In genomic region chr1:118968661-118969179, GRCm38 (mm10) we compare ENCODE assay signal across 20 mouse cellular contexts.
DNase-seq lines count a peak whose midpoint lies in the region; ATAC-seq lines count a peak whose summit lies in the region.
"Had no signal": no experiment of that assay in that cellular context is flagged by ENCODE, and none has a peak within 500 bp of the region (broad histone marks: within the 10 kb centered on the region; RNA-seq: fewer than 3 reads in every experiment).

No protein-coding gene starts in this region.

- no peak overlapping the region for H3K4me2 ChIP-seq in forebrain, embryonic 11.5 days (ENCODE audit: low read depth, low read length, severe bottlenecking)
- no peak overlapping the region for H3K4me2 ChIP-seq in forebrain, embryonic 13.5 days
- H3K4me2 ChIP-seq in midbrain, embryonic 16.5 days (ENCODE audit: low read length) = no peak overlapping the region
- no peak overlapping the region for H3K4me2 ChIP-seq in intestine, embryonic 16.5 days (ENCODE audit: low read depth, low read length)
- H3K4me2 ChIP-seq: embryonic facial prominence, embryonic 15.5 days; heart, embryonic 15.5 days; hindbrain, embryonic 15.5 days had no signal

- no peaks in the 10 kb centered on the region for H3K4me1 ChIP-seq in forebrain, embryonic 11.5 days (replicated peaks; ENCODE audit: control insufficient read depth, insufficient read depth, low read length)
- no peaks in the 10 kb centered on the region for H3K4me1 ChIP-seq in forebrain, embryonic 13.5 days
- H3K4me1 ChIP-seq in megakaryocyte, embryonic 14.5 days = no peaks in the 10 kb centered on the region
- H3K4me1 ChIP-seq in midbrain, embryonic 16.5 days (ENCODE audit: control insufficient read depth, insufficient read depth, low read length) = no peaks in the 10 kb centered on the region
- 0 out of 2 replicates have a peak, but pooled peaks cover 2% of the 10 kb centered on the region for H3K4me1 ChIP-seq in intestine, embryonic 16.5 days (ENCODE audit: control insufficient read depth, insufficient read depth, low read length)
- H3K4me1 ChIP-seq: heart, embryonic 15.5 days; hindbrain, embryonic 15.5 days had no signal

- WGBS in forebrain, embryonic 11.5 days = 75% methylated on average over 5 of the region's 5 CpGs
- 62% methylated on average over 4 of the region's 5 CpGs for WGBS in forebrain, embryonic 13.5 days
- 75% methylated on average over 5 of the region's 5 CpGs for WGBS in midbrain, embryonic 16.5 days
- 69% methylated on average over 5 of the region's 5 CpGs for WGBS in intestine, embryonic 16.5 days

- H3K9ac ChIP-seq in forebrain, embryonic 11.5 days (ENCODE audit: low read length) = no peak overlapping the region
- no peak overlapping the region for H3K9ac ChIP-seq in forebrain, embryonic 13.5 days
- H3K9ac ChIP-seq in midbrain, embryonic 16.5 days (ENCODE audit: low read depth, low read length) = no peak overlapping the region
- H3K9ac ChIP-seq in intestine, embryonic 16.5 days (ENCODE audit: low read depth, low read length) = no peak overlapping the region
- H3K9ac ChIP-seq: embryonic facial prominence, embryonic 15.5 days; heart, embryonic 15.5 days; hindbrain, embryonic 15.5 days had no signal

- ATAC-seq in forebrain, embryonic 11.5 days (replicated peaks; ENCODE audit: low FRiP score) = 0 out of 2 replicates have a peak, but pooled peaks have one; percentile 47
- no peak for ATAC-seq in forebrain, embryonic 13.5 days
- no peak for ATAC-seq in megakaryocyte, adult 5-6 weeks (ENCODE audit: poor library complexity, severe bottlenecking)
- peak; percentile 84 for ATAC-seq in granulocyte monocyte progenitor cell, adult 5-6 weeks (replicated peaks; ENCODE audit: poor library complexity, severe bottlenecking)
- 0 out of 2 replicates have a peak, but pooled peaks have one; percentile 52 for ATAC-seq in midbrain, embryonic 16.5 days
- ATAC-seq in intestine, embryonic 16.5 days = no peak
- ATAC-seq: forebrain, embryonic 14.5 days had no signal

- H3K9me3 ChIP-seq in forebrain, embryonic 11.5 days (ENCODE audit: control insufficient read depth, low read length) = no peaks in the 10 kb centered on the region
- no peaks in the 10 kb centered on the region for H3K9me3 ChIP-seq in forebrain, embryonic 13.5 days (replicated peaks)
- peaks cover 54% of the 10 kb centered on the region for H3K9me3 ChIP-seq in megakaryocyte, embryonic 14.5 days
- no peaks in the 10 kb centered on the region for H3K9me3 ChIP-seq in midbrain, embryonic 16.5 days (replicated peaks; ENCODE audit: control insufficient read depth, low read length, poor library complexity, severe bottlenecking)
- peaks cover 3% of the 10 kb centered on the region; the same call in 1 of the 2 replicates for H3K9me3 ChIP-seq in intestine, embryonic 16.5 days (ENCODE audit: control insufficient read depth, low read length)
- H3K9me3 ChIP-seq: embryonic facial prominence, embryonic 15.5 days; heart, embryonic 15.5 days; hindbrain, embryonic 15.5 days had no signal

- no peak for DNase-seq in forebrain, embryonic 11.5 days (ENCODE audit: low spot score)
- DNase-seq: adrenal gland, postnatal 14 days; cerebellum, adult 2 months; heart, adult 11 months; layer of hippocampus, adult 9-11 months; lung, adult 18-20 months; lung, postnatal 4 days; right cerebral cortex, postnatal 25 days; thymus, postnatal 25 days had no signal

- H3K27me3 ChIP-seq in forebrain, embryonic 11.5 days (ENCODE audit: control insufficient read depth, insufficient read depth, low read length) = no peaks in the 10 kb centered on the region
- H3K27me3 ChIP-seq in forebrain, embryonic 13.5 days = no peaks in the 10 kb centered on the region
- H3K27me3 ChIP-seq in megakaryocyte, embryonic 14.5 days (replicated peaks) = no peaks in the 10 kb centered on the region
- no peaks in the 10 kb centered on the region for H3K27me3 ChIP-seq in midbrain, embryonic 16.5 days (ENCODE audit: control insufficient read depth, insufficient read depth, low read depth, low read length)
- no peaks in the 10 kb centered on the region for H3K27me3 ChIP-seq in intestine, embryonic 16.5 days (replicated peaks; ENCODE audit: control insufficient read depth, insufficient read depth, low read length)
- H3K27me3 ChIP-seq: CH12.LX; embryonic facial prominence, embryonic 15.5 days; heart, embryonic 15.5 days; hindbrain, embryonic 15.5 days had no signal

- H3K27ac ChIP-seq in forebrain, embryonic 11.5 days (ENCODE audit: low read depth, low read length) = no peak overlapping the region
- no peak overlapping the region for H3K27ac ChIP-seq in forebrain, embryonic 13.5 days
- no peak overlapping the region for H3K27ac ChIP-seq in midbrain, embryonic 16.5 days (ENCODE audit: low read length)
- H3K27ac ChIP-seq in intestine, embryonic 16.5 days (ENCODE audit: low read length) = no peak overlapping the region
- H3K27ac ChIP-seq: embryonic facial prominence, embryonic 15.5 days; heart, embryonic 15.5 days; hindbrain, embryonic 15.5 days had no signal

- no peaks in the 10 kb centered on the region; the same call in none of the 2 replicates for H3K36me3 ChIP-seq in forebrain, embryonic 11.5 days (ENCODE audit: control insufficient read depth, insufficient read depth, low read length)
- H3K36me3 ChIP-seq in forebrain, embryonic 13.5 days (ENCODE audit: poor library complexity, severe bottlenecking) = peaks cover 48% of the 10 kb centered on the region
- H3K36me3 ChIP-seq in megakaryocyte, embryonic 14.5 days (replicated peaks; ENCODE audit: low read length) = no peaks in the 10 kb centered on the region
- no peaks in the 10 kb centered on the region for H3K36me3 ChIP-seq in midbrain, embryonic 16.5 days (ENCODE audit: control insufficient read depth, insufficient read depth, low read length)
- H3K36me3 ChIP-seq in intestine, embryonic 16.5 days (ENCODE audit: control insufficient read depth, insufficient read depth, low read length) = peaks cover 9% of the 10 kb centered on the region; the same call in 1 of the 2 replicates
- H3K36me3 ChIP-seq: heart, embryonic 15.5 days; hindbrain, embryonic 15.5 days had no signal

- no peak overlapping the region for H3K4me3 ChIP-seq in forebrain, embryonic 11.5 days (ENCODE audit: low read depth, low read length)
- no peak overlapping the region for H3K4me3 ChIP-seq in forebrain, embryonic 13.5 days
- H3K4me3 ChIP-seq in megakaryocyte, embryonic 14.5 days (replicated peaks) = peak overlapping the region; percentile 50
- H3K4me3 ChIP-seq in midbrain, embryonic 16.5 days (ENCODE audit: low read depth, low read length) = no peak overlapping the region
- H3K4me3 ChIP-seq in intestine, embryonic 16.5 days (ENCODE audit: low read length) = no peak overlapping the region
- H3K4me3 ChIP-seq: embryonic facial prominence, embryonic 15.5 days; heart, embryonic 15.5 days; hindbrain, embryonic 15.5 days had no signal

Comparison
In these comparisons a context has a peak if more than half of its experiments do, and no peak if none do; other contexts are left out.
1. ATAC-seq: peak in forebrain, embryonic 11.5 days (single experiment), granulocyte monocyte progenitor cell, adult 5-6 weeks (single experiment) and midbrain, embryonic 16.5 days (single experiment); none in forebrain, embryonic 13.5 days (single experiment), megakaryocyte, adult 5-6 weeks (single experiment) and intestine, embryonic 16.5 days (single experiment).